Mouse (Mus musculus): ENCODE measurements around the gene Olfr658.

Gene Olfr658

GRCm38 (mm10) chr7:104646841-104647482, at the start of gene Olfr658:
Gene Olfr658 (minus strand): TSS chr7:104647305.
- in situ Hi-C loops (cut with MboI; ENCODE audit: low sequenced_read_pairs), result no loop called here

- in situ Hi-C loops (cut with MboI; ENCODE audit: low sequenced_read_pairs), result no loop called here
Measured at GRCm38 (mm10) chr7:104686201-104686600, 39.1 kb upstream of the Olfr658 start, which contains the start of gene Olfr661. Gene Olfr661 (plus strand): TSS chr7:104686501.

GRCm38 (mm10) chr7:104666453-104666852, 19.3 kb upstream of the Olfr658 start, which contains the start of gene Olfr659:
Gene Olfr659 (plus strand): TSS chr7:104666753.
- in situ Hi-C loops (cut with MboI; ENCODE audit: low sequenced_read_pairs), result no loop called here

- in situ Hi-C loops (cut with MboI; ENCODE audit: low sequenced_read_pairs), result no loop called here
Measured at GRCm38 (mm10) chr7:104624494-104624893, 22.6 kb downstream of the Olfr658 start, which contains the start of gene Olfr657. Gene Olfr657 (plus strand): TSS chr7:104624794.

- in situ Hi-C loops (cut with MboI; ENCODE audit: low sequenced_read_pairs), result no loop called here
Measured at GRCm38 (mm10) chr7:104613655-104614054, 33.5 kb downstream of the Olfr658 start, which contains the start of gene Olfr656. Gene Olfr656 (plus strand): TSS chr7:104613955.

- in situ Hi-C loops (cut with MboI; ENCODE audit: low sequenced_read_pairs), result no loop called here
Measured at GRCm38 (mm10) chr7:104604727-104605126, 42.4 kb downstream of the Olfr658 start.

- in situ Hi-C loops (cut with MboI; ENCODE audit: low sequenced_read_pairs), result no loop called here
Measured at GRCm38 (mm10) chr7:104603173-104603572, 43.9 kb downstream of the Olfr658 start.

GRCm38 (mm10) chr7:104601679-104602078, 45.4 kb downstream of the Olfr658 start, which contains the start of gene Olfr655:
Gene Olfr655 (minus strand): TSS chr7:104601779.
- in situ Hi-C loops (cut with MboI; ENCODE audit: low sequenced_read_pairs), result no loop called here
